Mouse (Mus musculus): ENCODE results near the gene Btbd1. TPM values are rescaled to one million over a fixed set of nuclear protein-coding genes. Genes with fewer than 3 reads are reported as not detected.
"Not testable (repeated sequence)": the region's sequence is repeated elsewhere in the genome, so short reads cannot be mapped to it uniquely, and the experiment has no call there.

Btbd1 gene
- total RNA-seq, 2 experiments from 2014 or later = 108 to 112 TPM

DNA sequence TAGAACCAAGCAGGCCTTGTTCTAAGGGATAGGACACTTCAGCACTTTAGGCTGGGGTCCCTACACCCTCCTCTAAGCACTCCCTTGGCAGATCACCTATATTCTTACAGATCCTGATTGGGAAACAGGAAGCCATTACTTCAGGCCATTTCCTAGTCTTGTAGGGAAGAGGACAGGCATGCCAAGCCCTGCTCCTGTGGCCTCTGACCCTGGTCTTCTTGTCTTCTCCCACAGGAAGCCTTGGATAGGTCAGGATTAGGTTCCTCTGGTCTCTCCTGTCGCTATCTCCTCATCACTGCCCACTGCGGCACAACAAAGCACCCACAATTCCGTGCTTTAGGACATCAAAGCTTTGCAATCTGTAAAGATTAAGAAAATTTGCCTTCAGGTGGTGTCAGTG, 22.5 kb upstream of the Btbd1 start:
- DNase-seq (ENCODE audit: low spot score in 2 of 2) = no peak

DNA sequence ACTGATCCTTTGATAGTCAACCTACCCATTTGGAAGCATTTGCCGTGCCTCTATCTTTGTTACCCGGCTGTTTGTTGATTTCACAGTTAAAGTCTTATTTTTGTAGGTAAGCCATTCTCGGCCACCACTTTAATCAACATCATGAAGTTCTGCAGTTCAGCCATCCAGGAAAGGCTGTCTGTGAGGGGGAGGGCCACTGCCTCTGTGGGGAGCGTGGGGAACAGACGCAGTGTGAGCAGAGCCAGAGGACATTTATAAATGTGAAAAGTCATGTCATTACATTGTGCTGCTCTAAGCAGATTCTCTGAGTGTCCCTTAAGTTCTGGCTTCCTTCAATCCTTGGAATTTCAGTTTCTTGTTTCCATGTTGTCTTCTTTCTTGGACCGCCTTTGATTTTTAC, 20.9 kb upstream of the Btbd1 start:
- no peak for DNase-seq (ENCODE audit: low spot score in 2 of 2)

DNA sequence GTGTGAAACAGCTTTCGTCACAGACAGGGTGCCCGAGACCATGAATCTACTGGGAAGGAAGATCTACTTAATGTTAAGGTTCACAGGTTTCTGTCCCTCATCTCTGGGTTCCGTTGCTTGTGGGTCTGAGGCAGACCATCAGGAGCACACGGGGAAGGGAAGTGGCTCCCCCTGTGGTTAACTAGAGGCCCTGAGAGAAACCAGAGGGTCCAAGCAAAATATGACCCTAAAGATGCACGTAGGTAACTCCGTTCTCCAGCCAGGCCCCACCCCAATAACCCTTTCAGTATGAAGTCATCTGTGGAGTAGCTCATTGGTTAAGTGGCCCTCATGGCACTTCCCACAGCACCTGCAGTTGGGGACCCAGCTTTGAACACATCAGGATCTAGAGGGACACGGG, 20.4 kb upstream of the Btbd1 start:
- no peak for DNase-seq (ENCODE audit: low spot score in 2 of 2)

DNA sequence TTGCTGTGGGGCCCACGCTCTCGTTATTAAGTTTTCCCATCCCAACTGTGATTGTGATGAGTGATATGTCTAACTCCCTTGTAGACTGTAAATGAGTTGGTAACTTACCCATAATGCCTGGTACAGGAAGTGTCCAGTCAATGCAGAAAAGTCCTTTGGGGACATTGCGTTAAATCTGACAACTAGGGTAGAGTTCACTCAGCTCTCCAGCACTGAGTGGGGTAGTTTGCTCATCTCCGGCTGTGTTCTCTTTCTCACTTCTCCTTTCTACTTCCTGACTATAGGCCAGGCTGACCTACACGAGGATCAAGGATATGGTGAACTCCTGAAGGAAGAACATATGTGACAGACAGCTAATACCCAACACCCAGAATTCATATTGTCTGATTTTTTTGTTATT, 20.0 kb upstream of the Btbd1 start:
- DNase-seq (ENCODE audit: low spot score in 2 of 2) = no peak

DNA sequence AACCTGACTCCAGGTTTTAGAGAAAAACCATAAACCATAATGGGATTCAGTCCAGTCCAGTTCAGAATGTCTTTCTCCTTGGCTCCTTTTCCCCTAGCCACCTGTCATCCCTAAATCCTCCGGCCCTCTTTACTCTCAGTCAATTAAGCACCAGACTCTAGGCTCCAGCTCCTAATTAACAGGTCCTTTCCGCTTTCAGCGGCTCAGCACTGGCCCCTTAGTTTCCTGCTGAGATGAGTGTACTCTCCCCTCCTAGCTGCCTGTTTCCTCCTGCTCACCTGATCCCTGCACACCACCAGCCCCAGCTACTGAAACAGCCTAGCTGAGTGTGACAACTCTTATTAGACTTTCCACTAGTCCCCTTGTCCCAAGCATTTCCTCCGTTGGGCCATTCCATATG, 18.5 kb upstream of the Btbd1 start:
- DNase-seq (ENCODE audit: low spot score in 2 of 2) = no peak

DNA sequence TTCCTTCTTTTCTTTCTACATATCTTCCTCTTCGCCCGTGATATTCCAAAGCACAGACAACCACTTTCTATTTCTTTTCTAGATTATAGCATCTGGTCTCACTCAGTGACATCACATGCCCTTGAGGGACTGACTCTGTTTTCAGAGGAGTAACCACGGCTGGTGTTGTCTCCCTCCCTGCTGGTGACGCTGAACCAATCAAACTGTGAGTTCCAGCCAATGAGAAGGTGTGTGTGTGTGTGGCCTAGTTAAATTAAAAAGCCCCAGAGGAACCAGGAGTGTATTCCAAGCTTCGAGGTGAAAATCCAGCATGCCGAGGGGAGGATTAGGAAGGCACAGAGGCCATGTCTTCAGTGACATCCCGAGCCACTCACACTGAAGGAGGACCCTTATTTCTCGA, 17.8 kb upstream of the Btbd1 start:
- no peak for DNase-seq (ENCODE audit: low spot score in 2 of 2)

DNA sequence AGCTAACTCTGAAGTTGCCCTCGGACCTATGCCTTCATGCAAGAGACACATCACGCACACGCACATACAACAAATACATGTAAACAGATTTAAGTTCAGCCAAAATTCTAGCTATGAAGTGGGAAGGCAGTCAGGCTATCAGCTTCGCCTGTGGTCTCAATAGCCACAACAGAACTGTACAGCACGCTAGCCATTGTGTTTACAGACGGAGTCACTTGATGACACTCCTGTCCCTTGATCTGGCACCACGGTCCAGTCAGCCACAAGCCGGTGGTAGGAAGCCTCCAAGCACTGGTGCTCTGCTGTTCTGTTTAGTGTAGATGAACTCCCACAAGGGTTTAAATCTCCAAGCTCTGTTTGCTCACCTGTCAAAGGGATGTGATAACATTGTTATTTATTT, 16.8 kb upstream of the Btbd1 start:
- DNase-seq (ENCODE audit: low spot score in 2 of 2) = no peak

DNA sequence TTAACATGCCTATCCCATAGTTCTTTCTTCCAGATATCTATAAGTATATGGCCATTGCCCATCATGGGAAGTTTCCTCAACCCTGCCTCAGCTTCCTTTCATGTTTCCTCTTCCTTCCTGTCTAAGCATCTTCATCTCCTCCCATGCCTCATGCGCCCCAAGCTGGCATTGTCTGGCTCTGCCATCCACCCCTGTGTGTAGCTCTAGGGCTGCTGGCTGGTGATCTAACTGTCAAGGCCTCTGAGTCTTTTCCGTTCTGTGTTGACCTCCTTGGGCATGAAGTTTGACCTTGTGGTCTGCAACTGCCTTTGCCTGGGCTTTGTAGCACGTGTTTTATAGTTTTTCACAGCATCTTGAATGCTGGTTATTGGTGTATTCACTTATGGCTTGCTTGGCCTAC, 16.1 kb upstream of the Btbd1 start:
- no peak for DNase-seq (ENCODE audit: low spot score in 2 of 2)

DNA sequence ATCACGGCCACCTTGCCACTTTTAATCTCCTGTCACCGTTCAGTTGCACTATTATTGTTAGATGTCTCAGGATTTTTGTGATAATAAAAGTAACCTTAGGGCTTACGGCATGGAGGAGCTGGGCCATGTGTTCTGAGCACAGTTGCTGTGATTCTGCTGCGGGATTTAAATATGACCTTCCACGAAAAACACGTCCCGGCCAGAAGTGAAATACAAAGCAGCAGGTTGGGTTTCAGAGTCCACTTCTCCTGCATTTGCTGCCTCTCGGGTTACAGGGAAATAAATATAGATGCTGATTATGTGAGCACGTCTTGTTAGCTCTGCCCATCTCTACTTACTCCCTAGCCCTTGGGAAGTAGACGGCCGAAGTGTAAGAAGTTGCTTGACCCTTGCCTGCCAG, 15.6 kb upstream of the Btbd1 start:
- DNase-seq (ENCODE audit: low spot score in 2 of 2) = no peak

DNA sequence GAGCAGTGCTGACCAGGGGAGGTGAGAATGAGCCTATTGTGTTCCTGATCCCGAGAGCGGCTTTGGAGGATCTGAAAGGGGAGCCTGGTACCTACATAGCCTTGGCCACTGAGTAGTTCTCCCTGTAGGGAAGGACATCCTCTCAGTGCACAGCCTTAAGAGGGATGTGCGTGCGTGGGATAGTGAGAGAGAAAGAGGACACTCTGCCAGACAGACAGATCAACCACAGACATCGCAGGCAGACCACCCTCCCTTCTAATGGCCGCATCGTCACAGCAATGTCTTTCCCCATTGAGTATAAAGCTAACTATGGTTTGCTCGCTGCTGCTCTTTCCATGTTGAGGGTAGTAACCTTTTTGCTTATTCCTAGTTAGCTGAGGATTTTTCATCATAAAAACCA, 14.7 kb upstream of the Btbd1 start:
- no peak for DNase-seq (ENCODE audit: low spot score in 2 of 2)

DNA sequence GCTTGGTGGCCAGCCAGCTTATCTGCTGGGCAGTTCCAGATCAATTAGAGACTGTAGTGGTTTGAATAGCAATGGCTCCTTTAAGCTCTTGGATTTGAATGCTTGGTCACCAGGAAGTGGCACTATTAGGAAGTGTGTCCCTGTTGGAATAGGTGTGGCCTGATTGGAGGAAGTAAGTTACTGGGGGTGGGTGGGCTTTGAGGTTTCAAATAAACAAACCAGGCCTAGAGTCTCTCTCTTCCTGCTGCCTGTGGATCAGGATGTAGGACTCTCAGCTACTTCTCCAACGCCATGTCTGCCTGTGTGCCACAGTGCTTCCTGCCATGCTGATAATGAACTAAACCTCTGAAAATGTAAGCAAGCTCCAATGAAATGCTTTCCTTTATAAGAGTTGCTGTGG, 13.8 kb upstream of the Btbd1 start:
- no peak for DNase-seq (ENCODE audit: low spot score in 2 of 2)

DNA sequence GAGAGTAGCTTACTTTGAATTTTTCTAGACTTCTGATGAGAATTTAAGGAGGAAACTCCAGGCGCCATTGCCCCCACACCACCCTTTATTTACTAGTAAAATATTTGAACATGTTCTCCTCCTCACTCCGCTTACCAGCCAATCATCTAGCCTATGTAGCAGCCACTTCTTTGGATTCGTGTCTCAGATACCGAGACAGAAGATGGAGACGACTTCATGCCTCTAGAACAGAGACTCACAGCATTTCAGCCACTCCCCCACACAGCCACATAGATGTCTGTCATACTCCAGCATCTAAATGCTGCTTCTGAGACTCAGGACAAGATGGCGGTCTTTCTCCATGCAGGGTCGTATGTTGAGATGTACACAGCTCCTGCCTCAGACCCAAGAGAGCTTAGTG, 12.9 kb upstream of the Btbd1 start:
- no peak for DNase-seq (ENCODE audit: low spot score in 2 of 2)

DNA sequence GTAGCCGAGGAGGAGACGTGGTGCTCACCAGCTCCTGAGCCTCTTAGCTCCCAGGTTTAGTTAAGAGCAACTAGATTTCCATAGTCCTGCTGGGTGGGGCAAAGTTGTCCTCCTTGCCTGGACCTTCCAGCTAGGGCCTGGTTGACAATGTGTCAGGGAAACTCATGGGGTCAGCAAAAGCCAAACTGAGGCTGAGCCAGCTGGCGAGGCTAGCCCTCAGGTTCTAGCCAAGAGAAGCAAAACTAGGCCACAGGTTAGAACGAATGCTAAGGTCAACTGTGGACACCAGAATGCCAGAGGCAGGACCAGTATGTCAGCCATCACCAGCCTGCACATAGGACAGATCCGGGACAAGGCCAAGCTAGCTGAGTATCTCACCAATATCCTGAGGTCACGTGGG, 12.2 kb upstream of the Btbd1 start:
- DNase-seq (ENCODE audit: low spot score in 2 of 2) = no peak

DNA sequence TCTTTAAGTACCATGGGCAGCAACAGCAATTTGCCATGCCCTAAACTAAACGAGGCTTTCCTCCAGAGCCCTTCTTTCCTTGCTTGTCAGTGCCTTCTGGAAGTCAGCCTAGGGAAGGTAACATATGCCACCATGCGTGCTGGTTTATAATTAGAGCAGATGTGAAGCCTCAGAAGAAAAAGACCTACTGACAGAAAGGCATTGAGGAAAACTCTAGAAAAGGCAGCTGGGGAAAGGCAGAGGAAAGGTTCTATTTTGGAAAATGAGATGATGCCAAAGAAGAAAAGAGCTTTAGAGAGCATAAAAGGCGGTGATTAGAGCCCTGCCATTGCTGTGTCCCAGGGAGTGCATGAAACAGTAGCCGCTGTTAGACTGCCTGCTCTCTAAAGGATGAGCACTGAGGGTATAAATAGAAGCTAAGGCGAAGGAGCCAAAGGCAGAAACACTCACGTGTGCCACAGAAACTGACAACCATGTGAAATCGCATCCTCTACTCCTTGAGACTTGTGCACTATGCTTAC, 11.5 kb upstream of the Btbd1 start:
- DNase-seq (ENCODE audit: low spot score in 2 of 2) = peak in 1 of 2 experiments; percentile 18

DNA sequence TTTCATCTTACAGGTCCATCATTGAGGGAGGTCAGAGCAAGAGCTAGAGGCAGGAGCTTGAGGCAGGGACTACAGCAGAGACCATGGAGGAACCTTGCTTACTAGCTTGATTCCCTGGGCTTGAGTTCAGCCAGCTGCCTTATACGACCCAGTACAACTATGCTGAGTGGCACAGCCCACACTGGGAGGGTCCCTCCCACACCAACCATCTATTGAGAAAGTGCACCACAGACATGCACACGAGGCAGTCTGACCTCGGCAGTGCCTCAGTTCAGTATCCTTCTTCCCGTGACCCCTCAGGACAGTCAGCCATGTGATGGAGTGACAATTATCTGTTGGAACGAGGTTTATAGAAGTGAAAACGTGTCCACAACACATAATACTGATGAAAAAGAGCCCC, 10.5 kb upstream of the Btbd1 start:
- no peak for DNase-seq (ENCODE audit: low spot score in 2 of 2)

DNA sequence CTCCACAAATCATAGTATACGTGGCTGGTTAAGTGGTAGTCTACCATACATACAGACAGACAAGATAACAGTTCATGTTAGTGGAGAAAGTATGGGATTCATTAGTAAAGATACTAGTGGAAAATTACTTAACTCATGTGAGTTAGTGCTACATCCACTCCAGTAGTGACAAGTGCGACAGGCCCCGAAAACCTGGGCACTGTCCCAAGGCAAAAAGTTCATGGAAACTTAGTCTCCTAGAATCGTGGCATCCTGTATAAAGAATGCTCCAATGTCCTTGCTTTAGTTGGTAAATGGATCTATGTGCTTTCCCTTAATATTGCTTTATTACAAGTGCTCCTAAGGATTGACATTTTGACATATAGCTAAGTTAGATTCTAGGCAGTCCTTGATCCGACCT, 8.5 kb upstream of the Btbd1 start:
- DNase-seq (ENCODE audit: low spot score in 2 of 2) = not testable (repeated sequence)

DNA sequence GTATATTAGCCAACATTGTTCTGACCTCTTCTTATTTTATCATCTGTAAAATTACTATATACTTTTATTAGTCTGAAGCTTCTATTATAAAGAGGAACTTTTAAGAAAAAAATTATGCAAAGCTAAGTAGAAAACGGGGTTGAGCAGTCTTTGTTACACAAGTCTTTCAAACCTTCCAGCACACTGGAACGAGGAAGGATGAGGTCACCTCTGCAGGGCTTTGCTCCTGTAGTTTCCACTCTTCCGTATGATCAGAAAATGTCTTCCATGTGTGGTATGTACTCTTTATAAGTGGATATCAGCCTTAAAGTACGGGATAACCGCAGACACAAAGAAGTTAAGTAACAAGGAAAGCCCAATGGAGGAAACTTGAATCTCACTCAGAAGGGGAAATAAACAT, 6.2 kb upstream of the Btbd1 start:
- DNase-seq (ENCODE audit: low spot score in 2 of 2) = no peak

DNA sequence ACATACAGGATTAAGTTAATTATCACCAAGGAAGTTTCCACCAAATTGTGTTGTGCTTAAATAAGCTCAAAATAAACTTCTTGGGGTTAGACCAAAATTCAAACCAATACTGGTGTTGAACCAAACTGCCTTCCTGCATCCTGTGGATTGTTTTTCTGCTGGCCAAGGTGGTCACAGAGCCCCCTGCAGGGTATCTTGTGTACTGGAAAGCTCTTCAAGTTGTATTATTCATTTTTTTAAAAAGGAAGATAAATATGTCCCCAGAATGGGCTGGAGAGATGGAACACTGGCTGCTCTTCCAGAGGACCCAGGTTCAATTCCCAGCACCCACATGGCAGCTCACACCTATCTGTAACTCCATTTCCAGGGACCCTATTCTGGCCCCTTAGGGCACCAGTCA, 5.6 kb upstream of the Btbd1 start:
- DNase-seq (ENCODE audit: low spot score in 2 of 2) = no peak

DNA sequence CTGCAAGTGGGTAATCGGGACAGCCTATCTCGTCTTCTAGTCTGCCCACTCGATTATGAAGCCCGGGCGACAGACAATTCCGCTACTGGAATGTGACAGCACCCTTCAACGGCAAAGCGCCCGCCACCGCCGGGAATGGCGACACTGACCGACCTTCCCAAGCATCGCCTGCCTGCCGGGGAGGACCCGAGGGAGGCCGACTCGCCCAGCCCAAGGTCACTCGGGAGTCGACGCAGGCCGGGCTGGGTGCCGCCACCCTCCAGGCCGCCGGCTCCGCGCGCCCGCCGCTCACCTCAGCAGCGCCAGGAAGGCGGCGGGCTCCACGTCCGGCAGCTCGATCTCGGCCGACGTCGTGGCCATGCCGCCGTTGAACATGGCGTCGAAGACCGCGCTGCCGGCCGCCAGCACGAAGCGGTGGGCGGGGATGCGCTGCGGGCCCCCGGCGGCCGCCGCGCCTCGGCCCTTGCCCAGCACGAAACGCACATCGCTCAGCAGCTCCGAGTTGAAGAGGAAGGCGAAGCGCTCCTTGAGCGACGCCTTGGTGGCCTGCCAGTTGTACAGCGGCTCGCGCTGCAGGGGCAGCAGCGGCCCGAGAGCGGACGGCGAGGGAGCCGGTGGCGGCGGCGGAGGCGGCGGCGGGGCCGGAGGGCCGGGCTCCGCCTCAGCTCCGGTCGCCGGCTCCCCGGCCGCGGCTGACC, 401 bp downstream of the Btbd1 start:
- DNase-seq (ENCODE audit: low spot score in 2 of 2) = peak; percentile 45 to 64

DNA sequence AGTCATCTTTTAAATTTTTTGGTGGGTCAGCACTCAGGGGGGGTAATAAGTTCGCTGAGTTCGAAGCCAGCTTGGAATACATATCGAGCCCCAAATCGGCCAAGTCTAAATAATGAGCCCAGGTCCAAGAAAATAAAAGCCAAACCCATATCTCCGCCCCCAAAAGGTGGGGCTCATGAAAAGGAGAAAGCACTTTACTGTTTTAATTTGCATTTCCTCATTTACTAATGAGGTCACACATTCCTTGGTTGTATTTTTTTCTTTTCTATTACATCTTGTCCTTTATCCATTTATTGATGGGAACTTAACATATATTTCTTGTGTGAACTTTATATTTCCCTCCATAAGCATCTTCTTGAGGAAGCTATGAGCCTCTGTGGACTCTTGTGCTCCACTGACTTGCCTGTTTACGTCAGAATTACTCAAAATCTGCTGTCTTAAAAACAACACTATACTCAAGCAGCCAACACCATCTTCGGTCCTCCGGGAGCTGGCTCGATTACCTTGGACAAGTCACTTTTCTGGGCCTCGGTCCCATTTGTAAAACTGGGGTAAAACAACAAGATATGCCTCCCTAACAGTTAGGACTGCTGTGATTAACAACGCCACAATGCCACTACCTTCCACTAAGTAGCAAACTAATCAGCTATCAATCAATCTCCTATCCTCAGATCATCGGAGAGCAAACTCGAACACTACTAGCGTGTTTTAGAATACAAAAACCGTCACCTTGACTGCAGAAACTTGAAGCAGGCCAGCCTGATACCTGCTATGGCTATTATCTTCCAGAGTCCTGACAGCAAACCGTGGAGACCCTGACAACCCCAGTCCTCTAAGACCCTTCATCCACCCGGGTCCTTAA, 1.2 kb downstream of the Btbd1 start:
- peak in 1 of 2 experiments; percentile 13 for DNase-seq (ENCODE audit: low spot score in 2 of 2)

DNA sequence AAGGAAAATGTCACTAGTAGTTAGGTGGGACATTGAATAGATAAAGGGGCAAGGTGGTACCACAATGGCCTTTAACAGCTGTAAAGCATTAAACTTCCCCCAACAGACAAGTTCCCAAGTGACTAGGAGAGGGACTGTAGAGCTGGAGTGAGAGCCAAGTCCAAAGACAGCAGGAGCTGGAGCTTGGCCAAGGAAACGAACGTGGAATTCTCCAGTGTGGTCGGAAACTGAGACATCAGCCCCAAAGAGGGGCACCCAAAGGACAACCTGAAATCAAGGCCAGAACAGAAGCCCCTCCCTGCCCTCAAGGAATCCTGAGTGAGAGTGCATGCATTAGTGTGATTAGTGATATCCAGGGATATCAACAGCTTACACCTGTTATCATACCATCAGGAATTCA, 3.9 kb downstream of the Btbd1 start:
- no peak for DNase-seq (ENCODE audit: low spot score in 2 of 2)

DNA sequence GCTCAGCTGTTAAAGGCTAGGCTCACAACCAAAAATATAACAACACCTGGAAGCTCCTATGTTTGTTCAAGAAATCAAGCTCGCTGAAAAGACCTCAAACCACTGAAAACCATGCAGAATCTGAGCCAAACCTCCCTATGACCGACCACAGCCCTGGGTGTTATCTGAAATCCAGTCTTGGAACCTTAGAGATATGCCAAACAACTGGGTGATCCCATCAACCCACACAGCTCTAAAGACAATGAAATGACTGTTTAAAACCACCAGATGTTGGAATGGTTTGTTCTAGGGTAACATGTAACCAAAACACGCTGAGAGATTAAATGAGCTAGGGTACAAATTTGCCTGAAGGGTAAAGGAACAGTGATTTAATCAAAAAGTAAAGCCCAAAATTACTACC, 4.3 kb downstream of the Btbd1 start:
- no peak for DNase-seq (ENCODE audit: low spot score in 2 of 2)

DNA sequence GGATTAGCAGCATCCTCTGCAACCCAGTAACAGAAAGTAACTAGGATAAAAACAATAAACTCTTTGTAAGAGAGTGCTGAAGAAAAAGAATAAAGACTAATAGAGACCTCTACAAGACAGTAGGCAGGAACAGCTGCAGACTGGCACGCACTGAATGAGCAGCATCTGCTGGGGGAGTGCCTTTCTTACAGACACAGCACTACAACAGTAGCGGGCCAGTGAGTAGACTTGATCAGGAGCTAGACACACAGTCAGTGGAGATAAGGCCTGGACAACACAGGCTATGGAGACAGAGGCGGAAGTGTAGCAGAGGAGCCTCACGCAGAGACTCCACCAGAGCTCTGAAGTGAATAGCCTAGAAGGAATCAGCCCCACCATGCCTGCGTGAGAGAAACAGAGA, 23.2 kb downstream of the Btbd1 start:
- no peak for DNase-seq (ENCODE audit: low spot score in 2 of 2)

Data from layer of hippocampus, postnatal 14 days (tissue).